Comparison of ENCODE assay signal across 23 mouse cellular contexts in the genomic region with DNA sequence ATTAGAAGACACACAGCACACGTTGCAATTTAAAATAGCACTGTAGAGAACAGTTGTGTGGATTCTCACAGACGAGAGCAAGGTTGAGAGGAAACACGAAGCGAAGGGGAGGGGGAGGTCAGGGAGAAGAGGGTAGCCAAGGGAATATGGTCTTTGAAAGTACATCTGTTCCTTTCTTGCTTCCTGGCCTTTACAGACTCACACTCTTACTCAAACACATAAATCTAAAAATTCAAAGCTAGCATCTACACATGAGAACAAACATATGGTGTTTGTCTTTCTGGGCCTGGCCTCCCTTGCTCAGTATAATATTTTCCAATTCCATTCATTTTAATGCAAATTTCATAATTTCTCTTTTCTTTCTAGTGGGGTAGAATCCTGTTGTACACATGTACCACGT.
"Had no signal": no experiment of that assay in that cellular context is flagged by ENCODE, and none has a peak within 500 bp of the region (broad histone marks: within the 10 kb centered on the region; RNA-seq: fewer than 3 reads in every experiment).

No protein-coding gene starts in this region.

- H3K4me1 ChIP-seq: kidney, embryonic 15.5 days; limb, embryonic 13.5 days; liver, embryonic 12.5 days; liver, embryonic 15.5 days; megakaryocyte, embryonic 14.5 days; midbrain, embryonic 10.5 days; midbrain, embryonic 13.5 days; neural tube, embryonic 13.5 days had no signal

- H3K4me3 ChIP-seq: kidney, embryonic 15.5 days; layer of hippocampus, adult 2 months; limb, embryonic 10.5 days; limb, embryonic 13.5 days; liver, embryonic 12.5 days; liver, embryonic 15.5 days; megakaryocyte, embryonic 14.5 days; midbrain, embryonic 10.5 days; midbrain, embryonic 13.5 days; myocyte; neural tube, embryonic 13.5 days had no signal

- DNase-seq: kidney, adult 11 months; kidney, adult 8-10 months; kidney, postnatal 14 days; layer of hippocampus, adult 9-11 months; liver; lung, adult 2 months; retina, postnatal 1 day; right cerebral cortex, postnatal 25 days; spleen, adult 18-20 months; thymus, adult 18-20 months; thymus, postnatal 36 days had no signal

- H3K36me3 ChIP-seq: kidney, embryonic 15.5 days; limb, embryonic 10.5 days; limb, embryonic 13.5 days; liver, embryonic 12.5 days; liver, embryonic 15.5 days; midbrain, embryonic 10.5 days; midbrain, embryonic 13.5 days; neural tube, embryonic 13.5 days had no signal

- H3K27me3 ChIP-seq: kidney, embryonic 15.5 days; limb, embryonic 13.5 days; liver, embryonic 12.5 days; liver, embryonic 15.5 days; megakaryocyte, embryonic 14.5 days; midbrain, embryonic 13.5 days; neural tube, embryonic 13.5 days had no signal

- H3K4me2 ChIP-seq: kidney, embryonic 15.5 days; limb, embryonic 13.5 days; liver, embryonic 12.5 days; liver, embryonic 15.5 days; midbrain, embryonic 13.5 days; neural tube, embryonic 13.5 days had no signal

- ATAC-seq: liver, embryonic 12.5 days; midbrain, embryonic 13.5 days; midbrain, embryonic 16.5 days had no signal

- H3K9ac ChIP-seq: kidney, embryonic 15.5 days; limb, embryonic 13.5 days; liver, embryonic 12.5 days; liver, embryonic 15.5 days; midbrain, embryonic 13.5 days; neural tube, embryonic 13.5 days had no signal

- H3K27ac ChIP-seq: layer of hippocampus, adult 2 months; limb, embryonic 10.5 days; limb, embryonic 13.5 days; liver, embryonic 12.5 days; liver, embryonic 15.5 days; midbrain, embryonic 10.5 days; midbrain, embryonic 13.5 days; neural tube, embryonic 13.5 days had no signal

- H3K9me3 ChIP-seq: kidney, embryonic 15.5 days; limb, embryonic 10.5 days; limb, embryonic 13.5 days; liver, embryonic 12.5 days; liver, embryonic 15.5 days; megakaryocyte, embryonic 14.5 days; midbrain, embryonic 10.5 days; midbrain, embryonic 13.5 days; neural tube, embryonic 13.5 days had no signal
